Mouse (Mus musculus) ovary, adult 18-20 months (tissue): ENCODE measurements around the gene Zbtb25.

Source experiments
- DNase-seq: peaks from one replicate; pipeline ENCODE4 v3.0.0; 2022; ENCODE audit warnings: low spot score, mixed read lengths

Gene Zbtb25

DNA sequence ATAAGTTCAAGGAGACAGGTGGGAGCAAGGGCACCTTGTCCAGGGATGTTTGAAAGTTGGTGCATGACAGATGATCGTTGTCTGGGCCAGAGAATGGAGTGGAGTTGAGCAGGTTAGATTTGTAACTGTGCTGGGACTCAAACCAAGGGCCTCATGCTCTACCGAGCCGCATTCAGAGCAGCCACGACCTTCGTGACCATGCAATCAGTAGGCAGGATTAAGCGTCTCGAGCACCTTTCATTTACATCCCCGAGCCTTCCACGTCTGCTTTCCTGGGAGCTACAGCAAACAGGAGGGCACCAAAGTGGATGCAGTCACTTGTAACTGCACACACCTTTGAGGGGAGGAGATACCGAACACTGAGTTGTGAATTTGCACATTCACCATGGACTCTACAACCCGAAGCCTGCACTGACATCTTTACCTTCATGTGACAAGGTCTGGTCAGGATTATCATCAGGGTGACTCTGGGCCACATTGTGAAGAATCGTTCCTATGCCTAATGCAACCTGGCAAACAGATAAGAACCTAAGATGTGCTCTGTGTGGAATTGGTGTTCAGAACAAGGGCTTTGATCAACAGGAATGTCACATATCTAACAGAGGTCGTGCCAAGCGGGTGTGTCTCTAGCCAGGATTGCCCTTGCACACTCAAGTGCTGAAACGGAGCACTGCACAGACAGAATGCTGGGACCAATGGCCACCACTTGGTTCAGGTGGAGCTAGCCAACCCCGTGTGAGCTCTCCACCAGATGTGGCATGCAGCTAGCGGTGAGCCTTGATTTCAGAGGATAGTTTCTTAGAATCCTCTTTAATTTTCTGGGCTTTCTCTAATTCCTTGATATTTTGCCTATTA lies 33.1 kb downstream of the Zbtb25 start:
- DNase-seq = no peak

DNA sequence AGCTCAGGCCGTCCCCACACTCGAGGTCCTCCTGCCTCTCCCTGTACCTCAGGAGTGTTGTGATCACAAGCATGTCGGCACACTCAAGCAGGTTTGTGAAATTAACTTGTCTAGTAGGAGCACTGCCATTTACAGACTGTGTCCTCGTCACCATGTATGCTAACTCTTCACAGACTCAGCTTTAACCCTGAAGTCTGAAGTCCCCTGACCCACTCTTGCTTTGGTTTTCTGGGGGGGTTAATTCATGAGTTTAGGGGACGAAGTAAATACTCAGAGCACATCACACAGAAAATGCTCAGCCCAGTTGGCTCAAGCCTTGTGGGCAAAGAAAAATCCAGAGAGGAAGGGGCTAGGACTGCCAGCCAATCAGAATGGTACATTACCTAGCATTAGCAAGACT lies 33.8 kb downstream of the Zbtb25 start:
- no peak for DNase-seq

DNA sequence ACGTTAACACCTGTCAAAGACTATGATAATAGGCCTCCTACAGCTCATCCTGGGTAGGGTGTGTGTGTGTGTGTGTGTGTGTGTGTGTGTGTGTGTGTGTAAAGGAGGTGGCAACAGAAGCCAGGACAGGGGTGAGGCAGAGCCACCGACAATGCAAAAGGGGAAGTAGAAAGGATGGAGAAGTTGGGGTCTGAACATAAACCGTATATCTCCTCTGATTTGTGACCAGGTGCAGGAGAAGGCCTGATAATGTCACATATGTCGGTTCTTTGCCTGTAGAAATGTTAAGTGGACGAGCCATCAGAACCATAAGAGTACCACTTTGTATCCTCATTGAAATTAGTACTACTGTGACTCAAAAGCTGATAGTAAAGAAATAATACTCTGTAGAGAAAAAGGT lies 35.7 kb downstream of the Zbtb25 start:
- no peak for DNase-seq

DNA sequence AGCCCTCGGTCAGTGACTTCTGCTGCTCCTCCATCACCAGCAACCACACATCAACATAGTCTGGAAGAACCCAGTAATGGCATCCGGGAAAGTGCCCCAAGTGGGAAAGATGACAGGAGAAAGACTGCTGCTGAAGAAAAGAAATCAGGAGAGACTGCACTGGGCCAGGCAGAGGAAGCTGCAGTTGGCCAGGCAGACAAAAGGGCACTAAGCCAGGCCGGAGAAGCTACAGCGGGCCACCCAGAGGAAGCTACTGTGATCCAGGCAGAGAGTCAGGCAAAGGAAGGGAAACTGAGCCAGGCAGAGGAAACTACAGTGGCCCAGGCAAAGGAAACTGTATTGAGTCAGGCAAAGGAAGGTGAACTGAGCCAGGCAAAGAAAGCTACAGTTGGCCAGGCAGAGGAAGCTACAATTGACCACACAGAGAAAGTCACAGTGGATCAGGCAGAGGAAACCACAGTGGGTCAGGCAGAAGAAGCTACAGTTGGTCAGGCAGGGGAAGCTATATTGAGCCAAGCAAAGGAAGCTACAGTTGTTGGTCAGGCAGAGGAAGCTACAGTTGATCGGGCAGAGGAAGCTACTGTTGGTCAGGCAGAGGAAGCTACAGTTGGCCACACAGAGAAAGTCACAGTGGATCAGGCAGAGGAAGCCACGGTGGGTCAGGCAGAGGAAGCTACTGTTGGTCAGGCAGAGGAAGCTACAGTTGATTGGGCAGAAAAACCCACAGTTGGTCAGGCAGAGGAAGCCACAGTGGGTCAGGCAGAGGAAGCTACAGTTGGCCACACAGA lies 40.6 kb downstream of the Zbtb25 start:
- no peak for DNase-seq

DNA sequence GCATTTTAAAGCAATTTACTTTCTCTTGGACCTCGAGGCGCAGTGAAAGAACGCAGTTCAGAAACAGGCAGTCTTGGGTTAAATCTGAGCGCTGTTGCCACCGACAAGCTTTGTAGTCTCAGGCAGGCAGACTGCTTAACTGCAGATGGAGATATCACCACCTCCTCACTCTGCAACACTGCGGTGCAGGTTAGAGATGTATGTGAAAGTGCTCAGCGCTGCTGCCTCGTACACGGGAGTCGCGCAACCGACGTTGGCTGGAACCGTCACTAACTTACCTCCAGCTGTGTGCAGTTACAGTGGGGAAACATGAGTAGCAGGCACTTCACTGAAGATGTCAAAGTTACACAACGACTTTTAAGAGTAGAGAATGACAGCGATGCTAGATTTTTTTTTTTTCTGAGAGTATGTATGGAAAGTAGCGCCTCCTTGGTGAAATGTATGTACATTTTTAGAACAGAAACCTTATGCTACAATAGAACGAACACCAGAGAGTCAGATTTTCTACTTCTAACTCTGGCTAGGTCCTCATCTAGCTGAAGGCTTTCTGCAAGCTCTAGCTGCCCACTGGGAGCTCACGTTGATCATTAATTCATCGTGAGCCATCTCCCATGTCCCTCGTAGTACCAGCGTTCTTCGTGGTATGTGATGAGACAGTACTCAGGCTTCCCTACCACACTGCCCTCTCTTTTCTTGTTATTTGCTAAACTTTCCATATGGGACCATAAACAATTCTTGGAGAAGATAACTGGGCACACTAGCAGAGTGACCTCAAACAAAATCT lies 42.8 kb downstream of the Zbtb25 start:
- no peak for DNase-seq

DNA sequence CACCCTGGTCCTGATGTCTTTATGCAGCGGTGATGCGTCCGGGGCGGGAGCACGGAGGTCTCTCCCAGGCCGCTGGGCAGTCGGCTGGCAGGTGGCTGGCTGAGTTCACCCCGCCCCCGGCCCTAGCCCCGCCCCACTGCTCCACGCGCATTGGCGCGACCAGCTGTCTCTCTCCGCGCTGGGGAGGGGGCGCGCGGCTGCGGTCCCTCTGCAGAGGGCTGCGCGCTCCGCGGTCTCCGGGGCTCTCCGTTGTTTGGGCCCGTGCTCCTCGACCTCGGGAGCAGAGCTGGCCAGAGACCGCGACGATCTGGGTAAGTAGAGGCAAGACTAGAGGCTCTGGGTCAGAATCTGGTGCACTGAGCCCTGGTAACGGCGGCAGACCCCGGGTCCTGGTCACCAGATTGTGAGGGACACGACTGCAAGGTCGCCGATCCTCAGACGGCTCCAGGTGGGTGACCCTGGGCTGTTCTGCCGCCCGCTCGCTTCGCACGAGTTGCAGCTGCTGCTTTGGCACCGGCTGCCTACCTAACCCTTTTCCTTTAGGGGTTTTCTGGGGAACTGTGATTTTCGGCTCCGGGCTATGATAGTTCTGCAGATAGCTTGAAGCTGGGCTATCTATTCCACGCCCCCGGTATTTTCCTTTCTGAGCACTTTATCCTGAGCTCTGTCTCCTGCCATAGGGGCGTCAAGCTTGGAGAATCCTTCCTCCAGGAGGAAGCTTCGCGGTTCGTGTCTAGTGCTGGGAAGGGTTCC lies 44.5 kb downstream of the Zbtb25 start, which contains the start of gene Akap5:
TSS of gene Akap5 (plus strand) at position 213 of the 753 bp plus-strand sequence.
- DNase-seq = peak; percentile 25

DNA sequence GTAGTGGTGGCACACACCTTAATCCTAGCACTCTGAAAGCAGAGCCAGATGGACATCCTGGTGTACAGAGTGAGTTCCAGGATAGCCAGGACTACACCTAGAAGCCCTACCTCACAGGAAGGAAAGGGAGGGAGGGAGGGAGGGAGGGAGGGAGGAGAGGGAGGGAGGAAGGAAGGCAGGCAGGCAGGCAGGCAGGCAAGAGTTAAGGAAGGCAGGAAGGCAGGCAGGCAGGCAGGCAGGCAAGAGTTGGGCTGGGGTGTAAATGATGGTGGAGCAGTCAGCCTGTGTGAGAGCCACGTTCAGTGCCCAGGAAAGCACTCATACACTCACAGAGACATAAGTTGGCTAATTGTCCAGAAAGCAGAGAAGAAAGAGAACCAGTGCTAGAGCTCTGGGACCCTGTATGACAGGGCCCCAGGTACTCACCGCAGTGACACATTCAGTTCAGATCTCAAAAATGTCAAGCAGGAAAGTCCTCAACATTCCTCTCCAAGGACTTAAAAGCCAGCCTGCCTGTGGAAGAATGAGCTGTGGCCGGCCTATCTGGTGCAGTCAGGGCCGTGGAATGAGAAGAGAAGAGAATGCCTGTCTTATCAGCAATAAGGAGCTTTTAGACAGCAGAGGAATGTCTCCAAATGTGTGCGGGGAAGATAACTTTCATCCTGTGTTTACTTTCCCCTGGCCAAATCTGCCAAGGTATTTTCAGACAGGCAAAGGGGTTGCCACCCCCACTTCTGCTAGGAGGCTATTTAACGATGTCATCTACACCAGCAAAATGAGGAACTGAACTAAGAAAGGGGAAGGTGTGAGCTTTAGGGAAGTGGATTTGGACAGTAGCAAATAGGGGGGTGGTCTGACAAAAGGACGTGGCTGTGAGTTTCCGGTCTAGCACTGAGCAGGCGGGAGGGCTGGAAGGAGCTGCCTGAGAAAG lies 50.9 kb downstream of the Zbtb25 start:
- no peak for DNase-seq

DNA sequence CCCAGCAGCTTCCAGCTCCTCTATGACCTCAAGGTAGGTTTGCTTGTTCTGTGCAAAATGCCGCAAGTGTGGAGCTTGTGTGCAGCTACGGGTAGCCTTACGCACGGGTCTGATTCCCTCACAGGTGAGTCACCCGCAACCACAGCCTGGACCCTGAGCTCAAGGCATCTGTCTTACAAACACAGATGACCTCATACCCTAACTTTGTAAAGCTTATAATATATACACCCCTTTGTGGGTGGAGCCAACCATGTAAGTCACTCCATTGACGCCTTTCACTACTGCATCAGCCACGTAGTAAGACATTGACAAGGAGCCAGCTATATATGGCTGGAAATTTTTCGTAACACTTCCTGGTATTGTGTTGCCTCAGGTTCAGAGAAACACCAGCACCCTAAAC lies 57.5 kb downstream of the Zbtb25 start:
- DNase-seq = no peak

DNA sequence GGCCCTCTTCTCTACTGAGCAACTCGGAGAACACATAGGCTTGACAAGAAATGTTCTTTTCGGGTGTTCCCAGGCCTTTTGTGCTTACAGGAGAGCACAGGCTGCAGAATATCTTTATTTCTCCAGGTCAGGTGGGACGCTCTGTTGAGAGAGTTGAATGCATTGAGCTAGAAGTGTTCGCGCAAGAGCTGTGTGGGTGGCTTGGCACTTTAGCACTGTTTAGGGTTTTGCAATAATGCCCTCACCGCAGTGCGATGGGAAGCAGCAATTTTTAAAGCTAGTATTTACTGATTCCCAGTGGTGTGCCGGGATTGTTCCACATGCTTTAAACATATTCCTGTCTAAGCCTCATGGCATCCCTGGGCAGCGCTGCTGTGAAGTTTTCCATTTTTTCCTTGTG lies 58.2 kb downstream of the Zbtb25 start:
- DNase-seq = no peak

DNA sequence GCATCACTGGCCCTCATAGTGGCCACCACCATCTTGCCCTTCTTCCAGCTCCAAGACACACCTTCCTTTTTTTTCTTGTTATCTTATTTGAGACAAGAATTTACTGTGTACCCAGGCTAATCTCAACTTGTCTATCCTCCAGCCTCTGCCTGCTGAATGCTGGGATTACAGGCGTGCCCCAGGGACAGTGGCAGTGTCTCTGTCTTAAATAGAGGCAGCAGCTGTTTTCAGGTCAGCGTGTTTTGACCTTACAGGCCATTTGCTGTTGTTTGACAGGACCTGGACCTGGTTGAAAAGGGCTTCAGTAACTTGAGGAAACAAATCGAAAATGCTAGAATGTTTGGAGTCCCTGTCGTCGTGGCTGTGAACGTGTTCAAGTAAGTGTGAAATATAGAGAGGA lies 58.8 kb downstream of the Zbtb25 start:
- DNase-seq = no peak

DNA sequence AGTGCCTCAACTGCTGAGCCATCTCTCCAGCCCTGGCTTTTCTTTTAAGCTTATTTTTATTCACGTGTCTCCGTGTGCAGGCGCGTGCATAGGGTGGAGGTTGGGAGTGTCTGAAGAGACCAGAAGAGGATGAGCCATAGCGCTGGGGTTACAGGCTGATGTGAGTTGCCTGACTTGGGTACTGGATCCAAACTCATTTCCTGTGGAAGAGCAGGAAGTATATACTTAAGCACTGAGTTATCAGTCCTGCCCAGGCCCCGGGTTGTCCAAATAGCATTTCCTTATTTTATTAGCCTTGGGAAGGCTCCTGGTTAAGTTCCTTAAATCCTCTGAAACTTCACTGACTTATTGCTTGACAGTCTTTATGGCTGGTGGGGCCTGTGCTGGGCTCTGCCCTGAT lies 59.4 kb downstream of the Zbtb25 start:
- DNase-seq = no peak

DNA sequence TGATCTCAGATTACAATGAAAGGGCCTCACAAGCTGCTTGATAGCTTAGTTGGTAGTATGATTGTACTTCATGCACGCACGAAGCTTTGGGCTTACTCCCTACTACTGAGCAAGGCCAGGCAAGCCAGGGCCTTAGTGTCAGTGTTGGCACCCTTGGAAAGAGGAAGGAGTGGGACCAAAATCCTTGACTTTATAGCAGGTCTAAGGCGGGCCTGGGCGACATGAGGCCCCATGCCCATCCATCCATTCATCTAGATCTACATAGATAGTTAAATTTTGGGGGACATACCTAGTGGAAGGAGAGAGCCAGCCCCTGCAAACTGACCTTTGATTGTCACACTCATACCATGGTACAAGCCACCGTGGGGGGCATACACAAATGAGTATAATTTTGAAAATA lies 61.0 kb downstream of the Zbtb25 start:
- no peak for DNase-seq

DNA sequence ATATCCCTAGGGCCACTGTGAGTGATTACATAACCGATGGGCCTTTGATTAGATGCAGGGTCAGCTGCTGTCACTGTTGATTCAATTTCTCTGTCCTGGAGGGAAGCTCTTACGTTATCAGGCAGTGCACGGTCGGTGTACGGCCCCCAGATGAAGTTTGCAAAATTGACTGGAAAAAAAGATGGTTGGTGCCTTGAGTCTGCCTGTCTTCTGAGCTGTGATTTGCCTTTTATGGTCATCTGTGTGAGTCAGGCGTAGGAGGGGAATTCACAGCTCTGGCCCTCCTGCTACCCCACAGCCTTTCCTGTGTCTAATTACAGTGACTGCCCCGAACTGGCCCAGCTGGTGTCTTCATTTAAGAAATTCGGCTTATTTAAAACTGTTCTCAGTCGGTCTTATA lies 61.4 kb downstream of the Zbtb25 start:
- DNase-seq = peak; percentile 19

DNA sequence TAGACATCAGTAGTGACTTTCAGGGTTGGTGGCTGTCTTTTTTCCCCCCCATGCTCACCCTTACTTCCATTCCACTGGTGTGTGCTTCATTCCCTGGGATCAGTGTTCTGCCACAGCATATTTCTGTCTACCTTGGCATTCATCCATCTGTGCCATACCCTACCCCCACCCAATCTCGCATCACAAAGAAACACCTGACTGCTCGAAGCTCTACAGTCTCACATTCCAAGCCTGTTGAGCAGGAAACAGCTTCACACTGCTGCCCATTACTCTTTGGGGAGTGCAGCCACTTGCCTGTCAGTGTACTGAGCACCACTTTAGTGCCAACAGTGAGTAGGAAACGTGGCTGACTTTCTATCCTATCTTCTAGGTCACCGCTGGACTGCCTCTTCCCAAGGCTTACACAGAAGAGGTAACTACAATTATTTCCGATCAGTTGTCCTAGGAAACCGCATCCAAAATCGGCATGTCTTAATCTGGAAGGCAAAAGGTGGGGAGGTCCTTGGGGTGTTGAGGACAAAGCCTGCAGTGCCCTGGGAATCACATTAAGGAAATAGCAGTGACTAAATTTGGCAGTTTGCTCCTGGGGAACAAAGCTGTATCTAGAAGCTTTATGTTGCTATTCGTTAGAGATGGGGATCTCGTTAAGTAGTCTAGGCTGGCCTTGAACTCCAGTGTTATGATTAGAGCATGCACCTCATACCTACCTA lies 62.4 kb downstream of the Zbtb25 start:
- no peak for DNase-seq

DNA sequence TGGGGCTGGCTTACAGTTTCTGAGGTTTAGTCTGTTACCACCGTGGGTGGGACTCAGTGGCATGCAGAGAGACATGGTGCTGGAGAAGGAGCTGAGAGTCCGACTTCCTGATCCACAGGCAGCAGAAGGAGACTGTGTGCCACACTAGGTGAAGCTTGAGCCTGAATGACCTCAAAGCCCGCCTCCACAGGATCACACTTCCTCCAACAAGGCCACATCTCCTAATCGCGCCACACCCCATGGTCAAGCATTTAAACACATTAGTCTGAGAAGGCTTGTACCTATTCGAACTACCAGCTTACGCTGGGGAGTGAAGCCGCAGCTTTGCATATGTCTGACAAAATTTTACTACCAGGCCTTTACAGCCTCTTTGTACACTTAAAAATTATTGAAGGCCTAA lies 64.3 kb downstream of the Zbtb25 start:
- DNase-seq = no peak

DNA sequence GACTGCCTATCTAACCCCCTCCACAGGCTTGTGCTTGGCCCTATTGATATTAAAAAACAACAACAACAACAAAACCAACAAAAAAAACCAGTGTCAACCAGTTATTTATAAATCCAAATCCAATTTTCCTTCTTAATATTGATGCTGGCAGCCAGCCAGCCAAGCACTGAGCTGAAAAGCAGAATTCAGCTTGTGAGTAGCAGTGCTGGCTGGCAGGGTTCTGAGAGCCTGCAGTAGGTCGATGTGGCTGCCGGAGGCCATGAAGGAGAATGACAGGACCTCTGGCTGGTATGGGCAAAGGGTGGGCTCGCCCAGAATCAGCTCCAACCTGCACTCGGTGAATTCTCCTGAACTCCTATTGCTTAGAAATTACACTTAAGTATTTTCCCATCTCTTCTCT lies 65.2 kb downstream of the Zbtb25 start:
- no peak for DNase-seq

DNA sequence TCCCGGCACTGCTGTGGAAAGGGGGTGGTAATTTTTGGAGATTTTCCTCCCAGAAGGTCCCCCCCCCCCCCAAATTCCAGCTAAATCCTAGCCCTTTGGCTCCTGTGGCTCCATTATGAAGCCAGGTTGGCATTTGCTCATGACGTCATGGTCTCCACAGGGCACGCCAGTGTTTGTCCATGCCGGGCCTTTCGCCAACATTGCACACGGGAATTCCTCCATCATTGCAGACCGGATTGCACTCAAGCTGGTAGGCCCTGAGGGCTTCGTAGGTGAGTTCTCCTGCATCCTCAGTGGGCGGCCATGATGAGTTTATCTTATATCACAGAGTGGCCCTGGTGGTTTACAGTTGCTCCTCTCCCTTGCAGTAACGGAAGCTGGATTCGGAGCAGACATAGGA lies 65.9 kb downstream of the Zbtb25 start:
- no peak for DNase-seq

DNA sequence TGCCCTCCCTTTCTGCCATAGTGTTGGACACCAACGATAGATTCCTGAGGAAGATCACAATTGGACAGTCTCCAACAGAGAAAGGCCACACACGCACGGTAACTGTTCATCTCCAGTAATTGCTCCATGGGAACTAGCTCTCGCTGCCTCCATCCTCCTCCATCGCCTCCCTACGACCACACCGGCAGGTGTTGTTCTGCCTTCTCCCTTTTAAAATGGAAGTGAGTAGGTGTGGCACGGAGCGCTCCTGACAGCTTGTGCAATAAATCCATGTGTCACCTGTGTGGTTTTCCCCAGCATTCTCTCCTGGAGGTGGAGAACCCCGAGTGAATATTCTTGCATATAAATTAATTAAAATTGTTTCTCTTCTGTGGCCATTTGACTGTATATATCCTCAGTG lies 69.0 kb downstream of the Zbtb25 start:
- DNase-seq = no peak

DNA sequence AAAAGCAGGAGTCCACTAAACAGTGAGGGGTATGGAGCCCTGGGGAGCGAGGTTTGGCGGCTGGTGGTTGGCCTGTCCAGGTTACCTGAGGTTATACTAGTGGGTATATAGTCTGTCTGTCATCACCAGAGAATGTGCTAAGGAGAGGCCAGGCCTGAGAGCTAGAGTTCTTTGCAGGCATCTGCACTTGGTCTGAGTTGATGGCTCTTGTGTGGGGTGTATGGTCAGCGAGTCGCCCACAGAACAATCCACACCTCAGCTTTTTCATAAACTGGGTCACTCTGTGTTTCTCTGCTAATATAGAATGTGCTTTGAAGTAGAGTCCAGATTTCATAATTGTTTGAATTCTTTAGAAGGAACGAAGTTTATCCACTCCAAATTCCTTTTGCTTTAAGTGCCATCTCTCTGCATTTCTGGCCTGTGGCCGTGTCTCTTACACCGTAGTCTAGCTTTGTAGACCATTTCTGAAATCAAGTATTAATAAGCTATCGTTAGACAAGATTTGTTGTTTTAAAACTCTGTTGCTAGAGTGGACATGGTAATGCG lies 70.0 kb downstream of the Zbtb25 start:
- DNase-seq = no peak

DNA sequence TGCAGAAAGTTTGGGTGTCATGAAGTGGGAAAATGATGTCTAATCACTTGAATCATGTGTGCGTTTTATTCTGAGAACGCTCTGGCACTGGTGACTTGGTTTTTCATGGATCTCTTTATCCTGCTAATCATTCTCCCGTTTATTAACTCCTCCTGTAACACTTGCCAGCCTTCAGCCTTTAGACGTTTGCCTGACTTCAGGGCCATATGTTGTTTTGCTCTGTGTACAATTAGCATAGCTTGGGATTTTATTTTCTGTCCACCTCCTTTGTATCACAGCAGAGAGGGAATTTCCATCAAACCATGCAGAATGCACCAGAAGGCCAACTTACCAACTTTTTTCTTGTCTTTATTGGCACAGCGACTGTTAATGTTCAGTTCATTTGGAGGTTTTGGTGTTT lies 71.6 kb downstream of the Zbtb25 start:
- DNase-seq = no peak
